Mouse (Mus musculus) CD4-positive, CD25-positive, alpha-beta regulatory T cell, adult 4 months (primary cell): Measurements from ENCODE around the gene Lamb1. TPM values are rescaled to one million over a fixed set of nuclear protein-coding genes. Genes with fewer than 3 reads are reported as not detected.

ENCODE experiments used
- ATAC-seq: one replicate; pipeline ENCODE4 v1.8.0; 2017
- polyA plus RNA-seq, 2 experiments: library from polyadenylated mRNA; unstranded; fragments of 100-300 nt; shearing (Covaris generic); gene quantifications; one replicate each; pipeline ENCODE4 v1.2.1; 2017

Lamb1 gene
- polyA plus RNA-seq: not detected

DNA sequence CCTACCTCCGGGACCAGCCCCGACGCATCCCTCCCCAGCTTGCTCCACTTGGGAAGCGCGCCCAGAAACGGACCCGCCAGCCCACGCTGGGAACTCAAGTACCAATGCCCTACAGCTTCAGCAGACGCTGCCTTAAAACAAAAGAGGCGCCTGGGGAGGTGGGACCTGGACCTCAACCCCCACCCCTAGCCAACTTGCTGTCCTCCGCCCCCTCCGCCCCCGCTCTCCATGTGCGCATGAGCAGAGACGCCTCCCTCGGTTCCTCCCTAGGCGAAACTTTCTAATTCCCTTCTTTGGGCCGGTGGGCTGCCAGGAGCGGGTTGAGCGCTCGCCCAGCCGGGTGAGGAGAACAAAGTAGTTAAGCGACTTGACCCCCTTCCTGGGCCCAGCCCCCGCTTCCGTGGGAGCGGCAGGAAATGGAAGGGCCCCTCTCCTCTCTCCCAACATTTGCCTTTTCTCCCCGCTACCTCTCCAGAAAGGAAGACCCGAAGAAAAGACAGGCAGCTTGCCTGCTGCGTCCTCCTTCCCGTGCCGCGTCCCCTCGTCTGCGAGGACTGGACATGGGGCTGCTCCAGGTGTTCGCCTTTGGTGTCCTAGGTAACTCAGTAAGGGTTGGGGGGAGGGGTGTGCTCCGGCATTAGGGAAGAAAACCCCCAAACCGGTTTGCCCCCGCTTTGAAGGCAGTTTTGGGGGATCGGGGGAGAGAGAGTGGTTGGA lies at the start of gene Lamb1:
Gene Lamb1, plus strand, starts transcription at position 230 of the 717 bp plus-strand sequence.
- ATAC-seq: no peak

DNA sequence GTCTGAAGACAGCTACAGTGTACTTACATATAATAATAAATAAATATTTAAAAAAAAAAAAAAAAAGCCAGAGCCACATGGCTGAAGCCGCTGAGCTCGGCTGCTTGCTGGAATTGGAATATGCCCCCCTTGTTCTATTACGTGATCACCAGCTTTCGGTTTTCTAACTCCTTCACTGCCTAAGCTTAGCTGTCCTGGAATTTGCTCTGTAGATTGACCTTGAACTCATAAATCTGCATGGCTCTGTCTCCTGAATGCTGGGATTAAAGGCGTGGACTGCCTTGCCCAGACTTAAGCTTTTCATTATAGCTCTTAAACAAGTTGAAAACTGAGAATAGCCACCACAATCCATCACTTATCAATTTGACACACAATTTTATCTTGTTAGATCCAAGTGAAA lies 47.8 kb upstream of the Lamb1 start:
- no peak for ATAC-seq

GRCm38 (mm10) chr12:31218774-31219173 lies 46.3 kb upstream of the Lamb1 start:
- no peak for ATAC-seq

GRCm38 (mm10) chr12:31221522-31221921 lies 43.5 kb upstream of the Lamb1 start:
- ATAC-seq: no peak

DNA sequence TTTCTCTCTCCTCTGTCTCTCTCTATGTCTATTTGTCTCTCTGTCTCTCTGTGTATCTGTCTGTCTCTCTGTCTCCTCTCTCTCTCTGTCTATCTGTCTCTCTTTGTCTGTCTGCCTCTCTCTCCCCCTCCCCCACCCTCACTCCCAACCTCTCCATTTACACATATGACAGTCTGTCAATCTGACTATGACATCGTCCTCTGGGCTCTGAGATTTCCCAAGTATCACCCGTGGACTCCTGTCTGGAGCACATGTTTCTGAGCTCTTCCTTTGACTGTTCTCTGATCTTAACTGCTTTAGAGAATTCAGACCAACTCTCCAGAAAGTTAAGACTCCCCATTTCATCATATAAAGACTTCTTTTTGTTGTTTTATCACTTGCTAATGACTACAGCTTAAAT lies 42.8 kb upstream of the Lamb1 start:
- no peak for ATAC-seq

DNA sequence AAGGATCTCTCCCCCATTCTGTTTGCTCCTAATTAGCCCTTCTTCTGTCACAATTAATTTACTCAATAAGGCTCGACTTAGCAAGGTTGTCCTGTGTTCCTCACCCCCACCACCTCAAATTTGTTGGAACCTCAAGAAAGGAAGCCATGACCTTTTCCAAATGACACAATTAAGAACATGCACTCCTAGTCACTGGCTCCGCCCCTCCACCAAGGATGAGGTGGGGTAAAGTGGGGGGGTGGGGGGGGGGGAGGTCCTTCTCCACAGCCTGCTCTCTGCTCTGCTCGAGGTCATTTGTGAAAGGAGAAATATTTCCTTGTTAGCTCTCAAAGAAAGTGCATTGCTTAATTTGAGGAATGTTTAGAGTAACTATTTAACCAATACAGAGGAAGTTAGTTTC lies 42.3 kb upstream of the Lamb1 start:
- ATAC-seq: no peak

DNA sequence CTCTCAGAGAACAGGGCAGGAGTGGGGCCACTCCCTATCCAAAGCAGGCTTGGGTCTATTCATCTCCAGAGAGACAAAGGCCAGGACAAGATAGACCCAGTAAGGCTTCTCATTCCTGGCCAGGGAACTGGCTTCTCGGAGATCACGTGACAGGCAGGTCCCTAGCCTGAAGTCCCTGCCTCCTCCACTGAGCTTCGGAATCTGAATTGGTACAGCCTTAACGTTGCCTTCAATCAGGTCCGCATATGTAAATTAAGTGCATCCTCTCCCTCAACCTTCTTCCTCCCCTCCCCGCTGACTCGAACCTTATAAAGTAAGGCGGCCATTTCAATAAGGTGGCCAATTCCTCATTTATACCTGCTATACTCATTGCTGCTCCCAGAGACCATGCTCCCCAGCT lies 39.6 kb upstream of the Lamb1 start:
- no peak for ATAC-seq

- ATAC-seq: no peak
Observed at GRCm38 (mm10) chr12:31227167-31227566, 37.9 kb upstream of the Lamb1 start.

GRCm38 (mm10) chr12:31228878-31229277 lies 36.2 kb upstream of the Lamb1 start:
- ATAC-seq: no peak

- no peak for ATAC-seq
Observed at GRCm38 (mm10) chr12:31232635-31233034, 32.4 kb upstream of the Lamb1 start.

GRCm38 (mm10) chr12:31235018-31235417 lies 30.0 kb upstream of the Lamb1 start:
- no peak for ATAC-seq

- no peak for ATAC-seq
Observed at GRCm38 (mm10) chr12:31236861-31237595, 28.0 kb upstream of the Lamb1 start.

DNA sequence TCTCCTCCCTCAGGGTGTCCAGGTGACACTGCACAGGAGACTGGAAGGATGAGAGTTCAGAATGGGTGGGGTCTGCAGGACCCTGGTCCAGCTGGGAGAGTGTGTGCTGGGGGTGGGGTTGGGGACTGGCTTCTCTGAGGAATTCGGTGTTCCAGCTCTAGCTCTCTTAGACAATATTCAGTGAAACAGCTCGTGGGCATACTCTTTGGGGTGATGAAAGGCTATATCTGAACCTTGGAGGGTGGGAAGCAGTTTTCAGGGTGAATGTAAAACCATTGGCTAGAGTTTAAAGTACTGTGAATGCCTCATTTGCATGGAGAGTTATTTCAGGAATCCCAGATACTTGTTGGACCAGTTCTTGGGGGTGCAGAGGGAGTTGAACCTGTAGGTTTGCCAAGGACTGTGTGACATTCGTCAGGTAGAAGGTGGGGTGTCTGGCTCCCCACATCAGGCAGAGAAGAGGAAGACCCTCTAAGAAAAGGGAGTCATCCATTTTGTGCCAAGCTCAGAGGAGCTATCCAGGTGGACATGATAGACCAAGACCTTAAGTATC lies 25.9 kb upstream of the Lamb1 start:
- no peak for ATAC-seq

GRCm38 (mm10) chr12:31239798-31240197 lies 25.2 kb upstream of the Lamb1 start:
- ATAC-seq: no peak

DNA sequence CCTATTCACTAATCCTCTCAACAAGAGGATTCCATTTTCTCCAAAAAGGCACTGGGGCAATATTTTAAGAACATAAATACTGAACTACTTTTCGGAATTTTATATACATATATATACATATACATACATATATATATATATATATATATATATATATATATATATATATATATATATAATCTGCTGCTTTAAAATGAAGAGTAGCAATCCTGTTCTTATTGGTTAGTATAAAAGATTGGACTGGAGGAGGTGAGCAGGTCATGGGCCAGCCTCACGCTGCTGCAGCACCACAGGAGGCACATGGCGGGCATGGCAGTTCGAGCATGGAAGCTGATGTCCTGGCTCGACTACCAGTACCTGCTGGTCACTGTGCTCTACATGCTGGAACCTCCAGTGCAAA lies 24.6 kb upstream of the Lamb1 start, which contains the start of gene Gm6993:
Gene Gm6993, plus strand, starts transcription at position 301 of the 400 bp plus-strand sequence.
- ATAC-seq: no peak

GRCm38 (mm10) chr12:31241595-31242342 lies 23.3 kb upstream of the Lamb1 start:
- ATAC-seq: no peak

DNA sequence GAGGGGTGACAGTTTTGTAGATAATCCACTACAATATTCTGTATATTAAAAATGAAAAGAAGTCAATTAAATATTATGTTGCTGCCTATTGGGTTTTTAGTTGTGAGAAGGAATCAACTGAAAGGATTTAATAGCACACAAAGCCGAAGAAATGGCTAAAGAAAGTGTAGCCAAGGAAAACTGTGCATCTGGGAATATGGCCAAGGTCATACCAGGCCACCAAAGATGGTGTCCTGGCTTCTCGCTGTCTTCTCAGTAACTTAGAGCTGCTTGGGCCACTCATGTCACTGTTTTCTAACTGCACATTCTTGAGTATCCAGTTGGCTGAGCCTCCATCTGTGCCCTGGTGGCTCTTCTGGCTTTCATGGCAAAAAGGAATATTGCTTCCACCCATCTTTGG lies 21.0 kb upstream of the Lamb1 start:
- no peak for ATAC-seq

GRCm38 (mm10) chr12:31244691-31245090 lies 20.3 kb upstream of the Lamb1 start:
- ATAC-seq: no peak

DNA sequence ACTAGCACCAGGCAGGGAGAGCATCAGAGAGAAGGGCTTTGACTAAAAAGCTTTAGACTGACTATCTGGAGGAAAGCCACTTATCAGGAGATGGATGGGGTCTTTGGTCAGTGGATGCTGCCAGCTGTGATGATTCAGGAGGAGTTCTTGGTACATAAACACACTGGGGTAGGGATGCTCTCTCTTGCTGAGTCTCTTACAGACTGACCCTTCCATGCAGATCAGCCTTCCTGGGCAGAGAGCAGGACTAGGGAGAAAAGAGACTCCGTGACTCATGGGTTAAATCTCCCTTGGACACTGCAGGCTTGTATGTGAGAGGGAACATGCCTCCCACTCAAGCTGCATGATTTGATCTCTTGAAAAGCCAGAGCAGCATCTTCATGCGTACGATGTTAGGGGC lies 18.9 kb upstream of the Lamb1 start:
- no peak for ATAC-seq

DNA sequence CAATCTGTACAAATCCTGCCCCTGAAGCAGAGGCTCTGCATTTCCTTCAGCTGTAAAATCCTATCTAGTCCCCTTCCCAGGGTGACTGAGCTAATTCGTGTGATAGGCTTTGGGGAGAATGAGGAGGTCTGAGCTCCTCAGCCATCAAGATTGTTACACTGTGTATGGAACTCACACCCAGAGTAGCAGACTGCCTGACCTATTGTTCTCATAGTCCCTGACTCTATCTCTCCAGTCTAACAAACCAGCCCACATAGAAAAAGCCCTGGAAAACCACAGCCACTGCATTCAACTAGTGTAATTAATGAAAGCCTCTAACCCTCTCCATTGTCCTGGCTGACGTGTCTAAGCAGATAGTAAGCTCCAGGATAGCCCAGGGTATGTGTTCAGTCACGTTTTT lies 18.4 kb upstream of the Lamb1 start:
- no peak for ATAC-seq

DNA sequence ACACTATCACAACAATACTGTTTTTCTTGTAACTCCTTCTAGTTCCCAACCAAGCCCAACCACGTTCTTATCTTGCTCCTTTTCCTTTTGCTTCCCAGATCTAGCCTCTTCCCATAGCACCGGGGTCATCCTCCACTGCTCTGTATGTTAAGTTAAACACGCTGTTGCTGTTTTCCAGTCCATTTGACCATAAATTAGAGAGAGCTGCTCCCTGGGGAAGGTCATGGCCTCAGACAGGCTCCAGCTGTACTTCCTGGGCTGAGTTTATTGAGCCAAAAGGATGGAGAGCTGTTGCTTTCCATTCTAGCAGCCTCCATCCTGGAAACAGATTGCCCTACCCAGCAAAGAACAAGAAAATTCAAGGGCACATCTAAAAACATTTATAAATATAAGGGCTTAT lies 16.9 kb upstream of the Lamb1 start:
- ATAC-seq: no peak

DNA sequence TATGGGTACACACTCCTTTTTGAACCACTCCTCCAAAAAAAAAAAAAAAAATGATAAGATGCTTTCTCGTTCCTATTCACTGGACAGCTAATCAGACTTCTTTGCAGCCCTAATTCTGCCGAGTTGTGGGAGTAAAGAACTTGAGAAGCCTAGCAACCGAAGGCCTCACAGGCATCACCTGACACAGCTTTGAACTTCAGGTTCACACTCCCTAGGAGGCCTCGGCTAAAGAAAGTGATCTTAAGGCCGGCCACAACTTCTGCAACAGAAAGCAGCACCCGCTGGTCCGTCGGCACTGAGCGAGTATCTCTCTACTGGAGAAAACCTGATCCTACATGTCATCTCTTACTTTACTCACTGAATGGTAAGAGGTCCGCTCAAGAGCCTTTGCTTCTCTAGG lies 16.4 kb upstream of the Lamb1 start:
- ATAC-seq: no peak

- no peak for ATAC-seq
Observed at GRCm38 (mm10) chr12:31252259-31252658, 12.8 kb upstream of the Lamb1 start.
